Mouse (Mus musculus) thymus, postnatal 14 days (tissue): ENCODE results near the gene Ccdc172.

Experiments
- DNase-seq: peaks from one replicate; pipeline ENCODE4 v3.0.0; 2021

Gene Ccdc172

DNA sequence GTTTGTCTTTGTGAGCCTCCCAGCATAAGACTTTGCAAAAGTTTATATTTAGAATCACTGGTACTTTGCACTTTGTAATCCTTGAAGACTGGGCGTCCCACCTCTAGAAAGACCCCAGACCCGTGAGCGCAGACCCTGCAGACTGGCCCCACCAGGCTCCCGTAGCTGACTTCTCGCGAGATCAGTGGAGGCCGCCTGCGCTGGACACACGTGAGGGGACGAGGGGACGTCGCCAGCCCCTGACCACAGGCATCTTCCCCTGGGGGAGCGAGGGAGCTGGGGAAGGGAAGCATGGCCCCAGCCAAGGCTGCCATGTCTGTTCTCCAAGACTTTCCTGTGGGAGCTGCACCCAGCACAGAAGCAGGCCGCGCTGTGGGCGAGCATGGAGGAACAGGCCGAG lies at the start of gene Ccdc172:
Ccdc172 (plus strand) TSS at position 176 of the 400 bp plus-strand sequence.
- no peak for DNase-seq

DNA sequence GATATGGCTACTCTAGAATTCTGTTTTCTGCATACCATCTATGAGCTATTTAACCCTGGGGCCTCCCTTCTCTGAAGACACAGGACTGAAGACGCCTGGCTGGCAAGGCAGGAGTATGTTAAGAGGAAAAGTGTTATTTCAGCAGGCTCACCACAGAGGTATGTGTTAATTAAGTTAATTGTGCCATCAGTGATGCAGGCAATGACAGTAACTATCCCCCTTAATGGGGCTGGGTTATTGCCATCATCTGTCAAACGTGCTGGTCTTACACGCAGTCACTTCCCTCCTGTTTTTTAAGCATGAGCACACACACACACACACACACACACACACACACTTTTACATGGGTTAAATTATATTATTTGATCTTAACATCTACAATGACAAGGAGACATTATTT lies 48.0 kb upstream of the Ccdc172 start:
- DNase-seq: no peak

DNA sequence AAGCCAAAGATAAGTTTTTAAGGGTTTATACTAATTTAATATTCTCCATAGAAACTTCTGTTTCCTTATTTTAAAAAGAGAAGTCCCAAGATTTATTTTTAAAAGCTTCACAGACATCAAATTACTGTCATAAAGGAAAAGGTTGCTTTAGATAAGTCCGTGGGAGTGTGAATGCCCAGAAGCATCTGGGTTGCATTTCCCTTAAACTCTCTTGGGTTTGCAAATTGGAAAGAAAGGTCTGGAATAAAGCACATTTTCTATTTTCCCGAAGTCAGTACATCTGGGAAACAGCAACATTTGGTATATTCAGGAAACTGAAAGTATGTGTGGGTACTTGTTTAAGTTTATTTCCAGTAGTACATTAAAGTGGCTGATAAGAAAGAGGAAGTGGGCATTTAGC lies 43.5 kb upstream of the Ccdc172 start:
- DNase-seq: no peak

DNA sequence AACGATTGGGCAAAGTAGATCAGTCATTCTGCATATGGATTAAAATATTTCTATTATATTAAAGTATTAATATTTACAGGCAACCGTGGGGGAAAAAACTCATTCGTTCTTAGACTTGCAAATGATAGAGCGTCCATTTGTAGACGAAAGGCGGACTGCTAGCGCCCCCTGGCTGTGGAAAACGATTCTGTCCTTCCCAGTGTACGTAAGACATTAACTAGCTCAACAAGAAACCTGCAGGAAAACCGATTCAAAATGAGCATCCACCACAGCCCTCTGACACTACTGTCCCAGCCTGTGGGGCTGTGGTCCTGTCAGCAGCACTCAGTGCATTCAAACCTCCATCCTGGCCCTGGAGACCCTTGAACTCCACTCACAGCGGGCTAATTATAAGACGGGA lies 42.4 kb upstream of the Ccdc172 start:
- DNase-seq: peak; percentile 88

DNA sequence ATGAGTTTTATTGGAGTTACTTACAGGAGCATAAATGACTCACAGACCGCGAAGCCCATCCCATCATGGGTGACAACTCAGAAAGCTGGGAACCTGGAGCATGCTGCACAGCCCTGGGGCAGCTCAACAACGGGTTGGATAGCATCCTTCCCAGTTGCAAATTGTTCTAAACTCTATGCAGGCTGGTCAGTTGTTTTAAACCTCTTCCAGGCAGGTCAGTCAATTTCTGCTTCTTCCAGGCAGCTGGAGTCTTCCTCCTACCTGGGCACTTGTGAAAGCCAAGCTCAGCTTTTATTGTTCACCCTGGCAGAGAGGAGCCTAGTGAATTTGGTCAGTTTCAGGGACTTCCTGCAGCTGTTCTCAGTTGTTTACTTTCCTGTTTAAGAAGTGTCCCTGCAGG lies 37.5 kb upstream of the Ccdc172 start:
- no peak for DNase-seq

DNA sequence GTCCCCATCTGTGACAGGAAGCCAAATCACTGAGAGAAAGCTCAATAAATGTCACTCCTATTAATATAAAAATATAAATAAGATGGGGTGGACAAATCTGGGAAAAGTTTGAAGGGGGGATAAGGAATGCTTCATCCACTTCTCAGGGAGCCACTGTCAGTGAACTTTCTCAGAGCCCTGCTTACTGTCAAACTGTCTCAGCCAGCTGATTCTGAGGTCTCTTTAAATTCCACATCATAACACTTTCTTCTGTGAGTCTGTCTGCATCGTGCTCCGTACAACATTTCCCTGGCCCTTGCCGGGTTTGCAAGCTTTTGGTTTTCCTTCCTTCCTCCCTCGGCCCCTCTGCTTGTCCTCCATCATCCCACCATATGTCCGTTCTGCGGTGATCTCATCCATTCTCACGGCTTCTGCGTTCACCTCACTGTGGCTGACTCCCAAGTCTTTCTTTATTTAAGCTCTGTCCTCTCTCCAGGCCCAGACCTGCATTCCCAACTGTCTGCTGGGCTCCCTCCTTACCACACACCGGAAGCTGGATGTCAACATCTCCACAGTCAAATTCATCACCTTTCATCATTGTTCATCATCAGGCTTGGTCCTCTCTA lies 29.3 kb upstream of the Ccdc172 start:
- DNase-seq: no peak

DNA sequence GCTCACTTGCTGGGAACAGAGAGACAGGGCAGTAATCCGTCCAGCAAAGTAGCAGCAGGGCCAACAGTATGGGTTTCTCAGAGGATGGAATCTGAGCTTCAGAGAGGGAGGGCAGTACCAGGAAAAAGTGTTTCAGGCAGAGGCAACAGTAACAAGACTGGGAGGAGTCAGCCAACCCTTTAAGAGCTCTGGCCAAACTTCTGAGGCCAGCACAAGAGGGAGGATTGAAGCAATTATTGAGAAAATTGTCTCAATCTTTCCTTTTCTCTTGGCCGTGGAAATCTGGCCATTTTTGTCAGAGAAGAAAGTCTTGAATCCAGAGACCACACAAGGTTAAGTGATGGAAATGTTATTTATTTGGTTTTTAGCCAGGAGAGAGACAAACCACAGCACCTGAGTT lies 25.1 kb upstream of the Ccdc172 start:
- DNase-seq: no peak

DNA sequence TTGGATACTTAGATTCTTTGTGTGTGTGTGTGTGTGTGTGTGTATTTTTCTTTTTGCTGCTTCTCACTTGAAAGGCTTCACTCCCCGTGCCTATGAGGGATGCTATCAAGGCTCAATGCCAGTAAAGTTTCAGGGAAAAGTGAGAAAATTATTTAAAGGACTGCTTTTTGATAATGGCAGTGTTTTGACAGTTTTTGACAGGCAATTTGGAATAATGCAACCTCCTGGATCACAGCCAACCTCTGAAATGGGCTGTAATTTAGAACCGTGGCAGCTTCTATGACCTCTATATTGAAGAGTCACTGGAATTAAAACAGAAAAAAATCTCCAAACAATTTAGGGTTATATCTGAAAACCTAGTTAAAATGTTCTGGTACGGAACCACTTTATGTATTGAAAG lies 14.7 kb upstream of the Ccdc172 start:
- no peak for DNase-seq

DNA sequence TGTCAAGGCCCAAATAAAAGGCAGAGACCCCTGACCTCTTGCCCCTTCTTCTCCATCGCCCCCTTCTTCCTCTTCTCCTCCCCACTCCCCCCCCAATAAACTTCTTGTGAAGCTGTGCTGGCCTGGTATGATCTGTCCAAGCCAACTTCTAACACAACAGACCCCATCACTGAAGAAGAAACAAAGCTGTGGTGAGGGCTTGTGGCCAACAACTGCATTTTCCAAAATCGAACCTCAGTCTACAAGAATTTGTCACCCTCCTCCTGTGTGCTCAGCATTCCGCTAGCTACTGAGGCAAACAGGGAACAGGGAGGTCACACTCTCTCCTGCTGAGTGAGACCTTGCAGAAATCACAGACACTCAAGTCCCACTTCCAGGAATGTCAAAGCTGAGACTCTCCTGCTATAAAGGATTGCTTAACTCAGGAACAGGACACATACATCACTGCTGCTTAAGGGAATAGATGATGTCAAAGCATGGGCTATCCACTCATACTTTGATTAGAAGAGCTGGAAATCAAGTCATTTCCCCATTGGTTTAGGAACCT lies 12.3 kb upstream of the Ccdc172 start:
- DNase-seq: no peak

DNA sequence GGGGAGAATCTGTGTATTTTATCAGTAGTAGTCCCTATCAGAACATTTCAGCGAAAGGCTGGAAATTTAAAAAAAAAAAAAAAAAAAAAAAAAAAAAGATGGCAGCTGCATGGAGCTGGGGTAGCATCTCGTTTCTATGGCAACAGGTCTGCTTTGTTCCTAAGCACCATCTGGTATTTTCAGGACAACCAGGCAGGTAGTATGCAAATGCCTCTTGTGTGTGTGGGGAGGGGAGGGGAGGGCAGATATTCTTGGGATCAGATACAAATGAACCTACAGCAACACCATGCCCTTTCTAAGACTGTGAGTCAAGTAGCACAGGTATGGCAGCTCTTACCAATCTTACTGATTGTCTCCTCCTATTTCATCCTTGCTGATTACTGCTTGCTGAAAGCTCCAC lies 11.7 kb upstream of the Ccdc172 start:
- no peak for DNase-seq

DNA sequence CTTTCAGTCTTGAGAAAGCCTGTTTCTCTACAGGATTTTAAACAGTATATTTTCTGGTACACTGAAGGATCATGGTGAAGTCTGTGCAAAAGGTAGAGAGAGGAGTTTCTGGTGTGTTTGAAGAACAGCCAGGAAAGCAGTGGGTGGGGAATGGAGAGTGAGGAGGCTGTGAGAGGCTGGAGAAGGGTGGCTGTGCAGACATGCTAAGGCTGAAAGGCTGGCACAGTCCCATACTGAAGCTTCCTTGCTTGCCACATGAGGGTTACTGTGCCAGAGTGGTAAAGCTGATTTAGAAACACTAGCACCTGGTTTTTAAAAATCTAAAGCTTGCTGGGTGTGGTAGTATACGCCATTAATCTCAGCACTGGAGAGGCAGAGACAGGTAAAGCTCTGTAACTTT lies 9.9 kb downstream of the Ccdc172 start:
- DNase-seq: no peak

DNA sequence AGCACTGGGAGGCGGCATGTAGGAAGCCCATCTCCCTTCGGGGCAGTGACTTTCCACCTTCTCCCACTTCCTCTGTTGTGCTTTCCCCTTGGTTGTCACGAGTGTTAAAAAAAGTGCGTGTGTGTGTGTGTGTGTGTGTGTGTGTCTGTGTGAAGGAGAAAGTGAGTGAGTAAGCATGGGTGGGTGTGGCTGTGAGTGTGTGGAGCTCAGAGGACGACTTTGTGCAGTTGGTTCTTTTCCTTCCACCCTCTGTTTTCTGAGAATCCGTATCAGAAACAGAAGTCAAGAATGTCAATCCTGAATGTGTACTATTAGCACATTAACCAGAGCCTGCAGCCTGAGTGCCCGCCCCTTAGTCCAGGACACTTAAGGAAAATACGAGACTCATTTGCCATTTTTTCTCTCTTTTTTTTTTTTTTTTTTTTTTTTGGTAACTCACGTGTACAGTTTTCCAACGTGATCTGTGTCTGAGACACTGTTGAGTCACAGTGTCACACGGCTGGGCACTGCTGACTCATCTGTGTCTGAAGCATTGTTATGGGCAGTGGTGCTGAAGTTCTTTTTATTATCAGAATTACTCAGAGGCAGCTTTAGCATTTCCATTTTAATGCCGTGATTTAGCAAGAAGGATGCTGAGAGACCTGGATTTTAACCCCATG lies 12.1 kb downstream of the Ccdc172 start:
- no peak for DNase-seq

DNA sequence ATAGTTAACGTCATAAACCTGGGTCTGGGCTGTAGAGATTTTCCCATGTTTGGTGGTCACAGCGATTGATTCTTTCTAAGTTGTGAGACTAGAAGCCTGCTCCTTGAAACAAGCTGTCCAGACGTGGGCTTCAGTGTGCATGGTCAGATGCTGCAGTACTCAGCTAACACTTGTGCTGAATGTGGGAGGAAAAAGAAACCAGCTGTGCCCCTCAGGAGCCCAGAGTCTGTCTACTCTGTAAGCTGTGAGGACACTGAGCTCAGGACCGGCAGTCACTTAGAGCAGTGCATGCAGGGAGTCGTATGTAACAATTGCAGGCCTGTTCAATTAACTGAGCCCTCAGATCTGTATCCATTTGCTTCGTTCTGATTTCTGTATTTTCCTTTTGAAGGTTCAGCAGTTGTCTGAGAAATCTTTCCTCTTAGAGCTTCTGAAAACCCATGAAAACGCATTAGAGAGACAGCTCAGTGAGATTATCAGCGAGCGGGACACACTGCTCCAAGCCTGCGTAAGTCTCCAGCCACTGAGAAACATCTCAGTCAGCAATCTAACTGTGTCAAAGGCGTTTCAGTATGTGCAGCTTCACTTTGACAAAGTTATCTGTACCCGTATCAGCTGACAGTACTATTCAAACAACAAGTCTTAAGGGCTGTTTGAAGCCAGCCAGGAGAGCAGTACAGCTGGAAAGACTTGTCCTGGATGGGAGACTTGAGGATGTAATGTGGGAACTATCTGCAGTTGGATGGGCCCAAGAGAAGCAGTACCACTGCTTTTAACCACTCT lies 13.9 kb downstream of the Ccdc172 start:
- no peak for DNase-seq

DNA sequence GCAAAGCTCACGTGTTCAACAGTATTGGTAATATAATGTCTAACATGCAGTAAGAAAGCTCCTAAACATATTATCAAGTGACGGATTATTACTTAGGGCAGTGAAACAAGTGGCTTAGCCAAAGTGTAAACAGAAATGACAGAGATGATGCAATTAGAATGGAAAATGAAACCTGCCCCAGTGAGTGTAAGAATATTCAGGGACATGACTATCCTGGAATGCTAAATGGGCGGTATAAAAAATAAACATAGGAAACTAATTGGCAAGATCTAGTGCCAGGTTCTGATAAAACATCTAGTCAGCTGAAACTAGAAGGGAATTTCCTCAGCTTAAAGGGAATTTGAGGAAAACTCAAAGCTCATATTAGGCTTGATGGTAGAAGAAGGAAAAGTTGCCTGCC lies 21.3 kb downstream of the Ccdc172 start:
- no peak for DNase-seq

DNA sequence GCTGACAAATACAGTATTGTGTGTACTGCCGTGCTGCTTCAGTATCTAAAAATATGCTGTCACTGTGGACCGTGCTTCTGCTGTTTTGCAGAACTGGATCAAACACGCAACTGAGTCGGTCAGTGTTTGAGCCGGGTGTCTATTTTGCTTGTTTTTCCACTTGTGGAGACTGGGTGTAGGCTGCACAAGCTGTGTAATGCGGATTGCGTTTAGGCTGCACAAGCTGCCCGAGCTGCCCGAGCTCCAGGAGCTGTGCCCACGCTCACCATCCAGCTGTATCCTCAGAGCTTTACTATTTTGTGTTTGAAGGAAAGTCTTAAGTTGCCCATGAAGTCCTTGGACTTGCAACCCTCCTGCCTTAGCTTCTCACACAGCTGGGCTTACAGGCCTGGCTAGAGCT lies 24.9 kb downstream of the Ccdc172 start:
- no peak for DNase-seq

DNA sequence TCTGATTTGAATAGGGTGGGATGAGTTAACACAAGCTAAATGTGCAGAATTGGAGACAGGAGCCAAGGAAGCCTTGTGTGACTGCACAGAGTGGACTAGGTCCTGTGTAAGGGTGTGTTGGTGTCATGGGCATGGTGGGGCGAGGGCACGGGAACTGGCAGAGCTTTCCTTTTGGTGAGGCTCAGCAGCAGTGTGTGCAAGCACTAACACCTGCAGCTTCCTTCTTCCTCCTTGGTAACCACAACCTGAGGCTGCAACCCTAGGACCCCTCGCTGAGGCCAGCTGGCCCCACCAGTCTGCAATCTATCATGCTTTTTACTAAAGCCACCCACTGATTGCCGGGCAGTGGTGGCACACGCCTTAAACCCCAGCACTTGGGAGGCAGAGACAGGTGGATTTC lies 28.6 kb downstream of the Ccdc172 start:
- DNase-seq: peak; percentile 48

DNA sequence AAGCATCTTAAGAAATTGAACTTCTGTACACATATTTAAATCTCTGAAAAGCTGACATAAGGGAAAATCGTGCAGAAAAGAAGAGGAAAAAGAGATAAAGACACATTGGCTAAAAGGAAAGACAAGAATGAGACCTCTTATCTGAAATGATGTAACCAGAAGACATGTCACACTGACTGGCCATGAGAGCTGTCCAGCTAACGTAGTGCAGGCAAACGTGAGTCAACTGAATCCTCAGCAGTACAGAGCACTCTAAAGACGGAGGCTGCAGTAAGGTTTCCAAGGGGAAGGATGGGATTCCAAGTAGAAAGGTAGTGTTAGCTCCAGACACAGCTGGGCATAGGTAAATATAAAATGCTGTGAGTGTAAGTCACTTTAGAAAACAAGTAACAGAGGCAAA lies 36.6 kb downstream of the Ccdc172 start:
- no peak for DNase-seq

DNA sequence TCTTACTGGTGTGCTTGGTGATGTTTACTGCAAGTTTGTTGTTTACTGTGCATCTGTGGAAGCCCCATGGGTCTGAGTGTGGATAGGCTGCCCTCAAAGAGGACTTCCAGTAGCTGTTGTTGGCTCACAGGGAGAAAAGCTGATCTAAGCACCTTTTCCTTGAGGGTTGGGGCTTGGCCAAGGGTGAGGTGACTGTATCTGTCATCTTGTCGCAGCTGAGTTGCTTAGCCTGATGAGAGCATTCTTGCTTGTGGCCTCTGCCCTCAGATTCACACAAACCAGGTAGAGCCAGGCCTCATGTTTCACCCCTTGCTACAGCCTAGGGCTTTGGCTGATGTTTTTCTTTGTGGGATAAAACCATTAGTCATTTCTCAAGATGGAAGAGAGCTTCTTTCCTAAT lies 38.7 kb downstream of the Ccdc172 start:
- no peak for DNase-seq

DNA sequence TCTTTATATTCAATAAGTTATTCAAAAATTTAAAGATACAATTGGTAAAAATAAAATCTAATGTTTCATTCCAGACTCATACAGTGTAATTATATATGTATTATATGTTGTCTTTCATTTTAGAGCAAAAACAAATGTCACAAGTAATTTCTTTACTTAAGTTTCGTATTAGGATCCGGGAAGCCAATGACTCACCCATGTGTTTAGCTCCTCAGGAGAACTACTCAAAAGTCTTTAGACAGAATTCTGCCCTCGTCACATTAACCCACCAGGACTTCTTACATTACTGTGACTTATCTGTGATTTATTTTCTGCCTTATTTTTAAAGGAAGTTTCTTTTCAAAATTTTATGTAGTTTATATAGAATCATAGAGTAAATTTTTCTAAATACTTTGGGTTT lies 39.1 kb downstream of the Ccdc172 start:
- no peak for DNase-seq

DNA sequence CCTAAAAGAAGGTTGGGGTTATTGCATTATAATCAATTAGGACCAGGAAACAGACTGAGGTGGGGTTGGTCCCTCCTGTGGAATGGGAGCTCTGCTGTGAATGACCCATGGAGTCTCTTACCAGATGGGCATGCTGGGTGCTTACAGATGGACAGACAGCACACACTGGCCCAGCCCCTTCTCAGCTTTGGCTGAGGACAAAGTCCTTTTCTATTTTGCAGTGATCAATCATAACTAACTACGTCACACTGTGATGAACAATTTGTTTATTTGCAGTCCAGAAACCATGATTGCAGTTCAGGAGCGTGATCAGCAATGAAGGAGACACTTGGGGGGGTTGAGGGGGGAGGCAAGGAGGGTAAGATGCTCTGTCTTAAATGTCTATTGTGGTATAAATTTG lies 43.2 kb downstream of the Ccdc172 start:
- DNase-seq: no peak

DNA sequence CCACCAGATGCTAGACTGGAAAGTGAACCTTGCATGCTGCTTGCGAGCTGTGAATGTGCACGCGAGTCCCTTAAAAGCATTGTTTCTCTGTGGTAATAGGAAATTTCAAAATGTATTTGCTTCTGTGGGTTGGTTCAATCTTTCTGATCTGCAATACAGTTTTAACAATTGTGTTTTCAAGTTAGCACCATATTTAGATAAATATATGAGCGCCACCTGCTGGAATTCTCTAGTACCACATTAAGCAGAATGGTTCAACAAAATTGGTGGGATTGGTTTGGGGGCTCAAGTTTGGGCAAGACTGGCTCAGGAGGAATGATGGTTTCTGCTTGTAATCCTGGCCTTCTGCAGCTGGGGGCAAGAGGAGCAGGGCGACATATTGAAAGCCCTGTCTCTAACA lies 46.6 kb downstream of the Ccdc172 start:
- DNase-seq: peak; percentile 48

DNA sequence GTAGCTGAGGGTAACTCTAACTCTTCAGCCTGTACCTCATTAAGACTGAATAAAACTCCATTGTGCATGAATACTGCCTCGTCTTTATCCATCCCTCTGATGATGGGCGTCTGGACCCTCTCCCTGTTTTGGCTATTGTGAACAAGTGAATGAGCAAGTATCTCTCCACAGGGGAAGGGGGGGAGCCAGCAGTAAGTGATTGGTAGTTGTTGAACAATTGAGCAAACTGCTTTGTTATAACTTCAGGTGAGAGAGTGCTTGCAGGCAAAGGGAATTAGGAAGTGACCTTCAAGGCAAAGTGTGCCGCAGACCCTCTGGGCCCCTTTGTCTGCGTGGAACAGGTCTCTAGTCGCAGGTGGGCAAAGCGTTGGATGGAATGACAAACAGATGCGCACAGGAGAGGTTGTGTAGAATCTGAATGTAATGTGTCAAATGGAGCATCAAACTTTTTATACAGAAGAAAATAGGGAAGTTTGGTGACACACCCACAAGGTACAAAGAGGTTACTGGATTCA lies 50.6 kb downstream of the Ccdc172 start:
- no peak for DNase-seq

DNA sequence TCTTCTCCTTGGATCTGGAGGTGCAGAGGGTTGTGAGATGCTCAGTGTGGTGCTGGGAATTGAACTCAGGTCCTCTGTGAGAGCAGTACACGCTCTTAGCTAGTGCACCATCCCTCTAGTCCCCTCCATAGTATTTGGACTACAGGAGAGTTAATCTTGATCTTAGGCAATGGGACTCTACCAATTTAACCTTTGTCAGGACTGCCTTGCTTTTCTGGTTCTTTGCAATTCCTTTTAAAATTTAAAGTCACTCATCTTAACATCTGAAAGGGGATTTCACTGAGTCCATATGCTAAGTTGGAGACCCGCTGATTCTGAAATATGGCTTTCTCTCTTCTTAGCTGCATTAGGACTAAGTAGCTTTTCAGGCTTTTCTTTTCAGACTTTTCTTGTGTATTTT lies 59.8 kb downstream of the Ccdc172 start:
- DNase-seq: no peak
